Comparison of ENCODE assay signal across 11 mouse cellular contexts in genomic region chr10:109573200-109573599, GRCm38 (mm10).
"Had no signal": no experiment of that assay in that cellular context is flagged by ENCODE, and none has a peak within 500 bp of the region (broad histone marks: within the 10 kb centered on the region; RNA-seq: fewer than 3 reads in every experiment).

No protein-coding gene starts in this region.

- ATAC-seq: midbrain, embryonic 15.5 days had no signal

- DNase-seq: kidney, postnatal 10 days; kidney, postnatal 36 days; liver, embryonic 13.5 days; lung, adult 2 months; lung, postnatal 14 days; lung, postnatal 4 days; retina, postnatal 1 day; right cerebral cortex, postnatal 25 days; spleen, adult 18-20 months; thymus, postnatal 36 days had no signal
